Mouse (Mus musculus) CH12.LX (cell line): ENCODE data around the gene Becn1.

ENCODE experiments used
- CHD2 ChIP-seq: IDR thresholded peaks from 2 replicates; pipeline ENCODE4 v1.6.1; 2011; ENCODE audit warnings: low read length, improper control_type of control experiment
- CTCF ChIP-seq, 2 experiments: IDR thresholded peaks in 1 of 2; conservative IDR thresholded peaks in 1 of 2; 2 replicates each; pipeline ENCODE4 v1.5.1; 2011 to 2012; ENCODE audit warnings: low read depth in 2 of 2, low read length in 2 of 2, improper control_type of control experiment in 1 of 2, inconsistent platforms in 1 of 2, mild to moderate bottlenecking in 1 of 2, moderate library complexity in 1 of 2
- HCFC1 ChIP-seq: IDR thresholded peaks from 2 replicates; pipeline ENCODE4 v1.6.1; 2012; ENCODE audit warnings: low read depth, mild to moderate bottlenecking, inconsistent platforms, low read length, improper control_type of control experiment
- JUND ChIP-seq: conservative IDR thresholded peaks from 2 replicates; pipeline ENCODE4 v1.6.1; 2011; ENCODE audit warnings: low read depth, low read length, improper control_type of control experiment
- MAX ChIP-seq: IDR thresholded peaks from 2 replicates; pipeline ENCODE4 v1.6.1; 2011; ENCODE audit warnings: low read length, improper control_type of control experiment
- POLR2A ChIP-seq: IDR thresholded peaks from 2 replicates; pipeline ENCODE4 v1.6.1; 2011; ENCODE audit warnings: low read depth, mild to moderate bottlenecking, improper control_type of control experiment, low read length
- POLR2AphosphoS2 ChIP-seq: IDR thresholded peaks from 2 replicates; pipeline ENCODE4 v1.6.1; 2011; ENCODE audit warnings: low read depth, low read length, improper control_type of control experiment
- RCOR1 ChIP-seq: conservative IDR thresholded peaks from 2 replicates; pipeline ENCODE4 v1.6.1; 2012; ENCODE audit warnings: low read depth, mild to moderate bottlenecking, inconsistent platforms, low read length, improper control_type of control experiment
- TBP ChIP-seq: conservative IDR thresholded peaks from 2 replicates; pipeline ENCODE4 v1.6.1; 2011; ENCODE audit warnings: low read depth, low read length, improper control_type of control experiment
- ZMIZ1 ChIP-seq: IDR thresholded peaks from 2 replicates; pipeline ENCODE4 v1.6.1; 2012; ENCODE audit warnings: low read depth, mild to moderate bottlenecking, inconsistent platforms, low read length, improper control_type of control experiment

DNA sequence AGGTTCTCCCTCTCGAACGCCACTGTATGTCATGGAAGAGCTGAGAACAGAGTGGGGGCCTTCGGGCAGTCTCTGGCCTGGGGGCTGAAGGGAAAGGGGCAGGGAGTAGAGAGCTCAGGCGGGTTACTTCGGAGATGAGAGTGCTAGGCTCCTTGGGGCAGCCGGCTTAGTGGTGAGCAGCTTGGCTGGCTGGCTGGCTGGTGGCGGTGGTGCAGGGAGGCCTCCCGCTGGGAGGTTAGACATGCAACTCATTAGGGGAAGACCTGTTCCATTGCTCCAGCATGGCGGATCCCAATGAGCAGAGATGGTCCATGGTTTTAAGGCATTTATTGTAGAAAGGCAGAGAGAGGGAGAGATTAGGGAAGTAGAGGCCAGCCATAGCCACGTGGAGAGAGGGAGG lies 31.9 kb upstream of the Becn1 start:
- TF ChIP-seq HCFC1 (no peak), JUND (no peak), CHD2 (no peak), TBP (no peak), POLR2A (no peak), POLR2AphosphoS2 (no peak), ZMIZ1 (no peak), CTCF (conservative IDR thresholded peaks at IDR 0.05 in 1 of 2, IDR thresholded peaks at IDR 0.05 in 1 of 2; ENCODE audit: low read depth in 2 of 2, low read length in 2 of 2) (no peak), RCOR1 (no peak), MAX (no peak)
